ENCODE assay signal across 9 mouse cellular contexts in the genomic region with DNA sequence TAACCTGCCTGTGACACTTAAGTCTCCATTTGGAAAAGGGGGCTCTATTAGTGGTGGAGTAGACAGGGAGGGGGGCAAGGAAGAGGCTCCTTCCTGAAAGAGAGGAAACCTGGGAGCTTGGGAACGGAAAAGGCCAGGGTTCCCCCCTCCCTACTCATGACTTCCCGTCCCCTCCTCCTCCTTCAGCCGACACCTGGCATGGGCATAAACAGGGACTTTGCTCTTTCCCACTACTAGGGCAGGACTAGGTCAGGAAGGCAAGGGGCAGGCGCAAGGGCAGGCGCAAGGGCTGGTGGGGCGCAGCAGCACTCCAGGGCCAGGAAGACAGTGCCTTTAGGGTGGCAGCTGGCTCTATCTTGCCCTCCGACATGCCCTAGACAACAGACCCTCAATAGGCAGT. TPM values are rescaled to one million over a fixed set of nuclear protein-coding genes. Genes with fewer than 3 reads are reported as not detected.
A peak's percentile ranks its signal among the peaks of the same experiment; 100 is the strongest.
DNase-seq lines count a peak whose midpoint lies in the region; ATAC-seq and TF ChIP-seq lines count a peak whose summit lies in the region.
"Had no signal": no experiment of that assay in that cellular context is flagged by ENCODE, and none has a peak within 500 bp of the region (broad histone marks: within the 10 kb centered on the region; RNA-seq: fewer than 3 reads in every experiment).

No protein-coding gene starts in this region.

- peak overlapping the region; percentile 96 for H3K27ac ChIP-seq in gastrocnemius, adult 2 months
- no peak overlapping the region for H3K27ac ChIP-seq in forebrain, embryonic 13.5 days
- H3K27ac ChIP-seq in hindbrain, embryonic 14.5 days, result 0 out of 2 replicates have a peak overlapping the region, but pooled peaks have one; percentile 32
- peak overlapping the region; percentile 72 for H3K27ac ChIP-seq in neural tube, embryonic 15.5 days (replicated peaks)

- TF ChIP-seq CTCF in gastrocnemius, adult 2 months (IDR thresholded peaks at IDR 0.05), result no peak

- H3K27me3 ChIP-seq in forebrain, embryonic 13.5 days, result peaks cover 47% of the 10 kb centered on the region
- H3K27me3 ChIP-seq in hindbrain, embryonic 14.5 days (ENCODE audit: control insufficient read depth, insufficient read depth, low read length), result peaks cover 29% of the 10 kb centered on the region
- peaks cover 15% of the 10 kb centered on the region for H3K27me3 ChIP-seq in neural tube, embryonic 15.5 days (replicated peaks)

- peak; percentile 72 for DNase-seq in gastrocnemius, adult 2 months
- DNase-seq in gastrocnemius, postnatal 4 days (ENCODE audit: low spot score in 2 of 2), result no peak
- no peak for DNase-seq in hindbrain, embryonic 14.5 days (ENCODE audit: low spot score)
- DNase-seq in liver, result peak; percentile 18
- DNase-seq in spleen, postnatal 4 days (ENCODE audit: low spot score in 2 of 2), result no peak
- no peak for DNase-seq in Muller cell, postnatal 12 days (ENCODE audit: inconsistent ontology term)

- ATAC-seq in forebrain, embryonic 13.5 days, result no peak
- no peak for ATAC-seq in hindbrain, embryonic 14.5 days (ENCODE audit: low FRiP score)
- ATAC-seq in neural tube, embryonic 15.5 days (ENCODE audit: low FRiP score), result no peak

- peaks cover 37% of the 10 kb centered on the region for H3K4me1 ChIP-seq in forebrain, embryonic 13.5 days
- H3K4me1 ChIP-seq in hindbrain, embryonic 14.5 days (replicated peaks; ENCODE audit: control insufficient read depth, insufficient read depth, low read length), result peaks cover 28% of the 10 kb centered on the region
- peaks cover 43% of the 10 kb centered on the region for H3K4me1 ChIP-seq in neural tube, embryonic 15.5 days

- no peaks in the 10 kb centered on the region for H3K9me3 ChIP-seq in forebrain, embryonic 13.5 days (replicated peaks)
- no peaks in the 10 kb centered on the region for H3K9me3 ChIP-seq in hindbrain, embryonic 14.5 days (ENCODE audit: control insufficient read depth, low read length)
- no peaks in the 10 kb centered on the region for H3K9me3 ChIP-seq in neural tube, embryonic 15.5 days (replicated peaks)

- no peaks in the 10 kb centered on the region for H3K36me3 ChIP-seq in forebrain, embryonic 13.5 days (ENCODE audit: poor library complexity, severe bottlenecking)
- H3K36me3 ChIP-seq in hindbrain, embryonic 14.5 days (replicated peaks; ENCODE audit: control insufficient read depth, insufficient read depth), result no peaks in the 10 kb centered on the region
- no peaks in the 10 kb centered on the region for H3K36me3 ChIP-seq in neural tube, embryonic 15.5 days

- H3K9ac ChIP-seq in forebrain, embryonic 13.5 days, result peak overlapping the region; percentile 34; the same call in 1 of the 2 replicates
- H3K9ac ChIP-seq in hindbrain, embryonic 14.5 days, result peak overlapping the region; percentile 24; the same call in 1 of the 2 replicates
- H3K9ac ChIP-seq in neural tube, embryonic 15.5 days (replicated peaks), result no peak overlapping the region

- intact Hi-C loops in gastrocnemius, adult 2 months (cut with DNase I), result no loop called here

- WGBS in forebrain, embryonic 13.5 days, result 79% methylated on average over 7 of the region's 7 CpGs
- 77% methylated on average over 7 of the region's 7 CpGs for WGBS in hindbrain, embryonic 14.5 days
- 53% methylated on average over 7 of the region's 7 CpGs for WGBS in neural tube, embryonic 15.5 days

- H3K4me3 ChIP-seq in gastrocnemius, adult 2 months, result peak overlapping the region; percentile 85
- peak overlapping the region; percentile 49; the same call in 1 of the 2 replicates for H3K4me3 ChIP-seq in forebrain, embryonic 13.5 days
- H3K4me3 ChIP-seq in hindbrain, embryonic 14.5 days (replicated peaks; ENCODE audit: low read length), result peak overlapping the region; percentile 46
- peak overlapping the region; percentile 44; the same call in 1 of the 2 replicates for H3K4me3 ChIP-seq in neural tube, embryonic 15.5 days (replicated peaks)

- H3K4me2 ChIP-seq in forebrain, embryonic 13.5 days, result peak overlapping the region; percentile 95
- H3K4me2 ChIP-seq in hindbrain, embryonic 14.5 days (replicated peaks), result peak overlapping the region; percentile 95
- H3K4me2 ChIP-seq in neural tube, embryonic 15.5 days, result peak overlapping the region; percentile 89

RNA-seq across cellular contexts. Expression of a gene that starts 2.8 kb away (rescaled TPM):
- total RNA-seq in gastrocnemius, adult 2 months (2021), result 10 to 100 TPM in 1 of 2 experiments, 1 to 10 TPM in 1; 7.9 to 13.1 TPM
- 10 to 100 TPM; 20.4 to 21.8 TPM for total RNA-seq in gastrocnemius, postnatal 4 days (2021)
- polyA plus RNA-seq in forebrain, embryonic 13.5 days (2015; fragmentation: Nextera tagmentation; extraction: Ambion mirVana), result 9.5 and 10.9 TPM in 2 replicates
- polyA plus RNA-seq in hindbrain, embryonic 14.5 days (2014; fragmentation: Nextera tagmentation; extraction: Ambion mirVana), result 9.4 and 10.8 TPM in 2 replicates
- polyA plus RNA-seq in neural tube, embryonic 15.5 days (2015; fragmentation: Nextera tagmentation; extraction: Ambion mirVana), result 9.7 and 16.5 TPM in 2 replicates
- total RNA-seq: common myeloid progenitor, adult 5-6 weeks had no signal

RNA-seq across cellular contexts. Expression of a gene that starts 7.7 kb away (rescaled TPM):
- total RNA-seq in gastrocnemius, adult 2 months (2021), result 1 to 10 TPM; 8.9 to 9.7 TPM
- 10 to 100 TPM; 31.7 to 37.7 TPM for total RNA-seq in gastrocnemius, postnatal 4 days (2021)
- polyA plus RNA-seq in forebrain, embryonic 13.5 days (2015; fragmentation: Nextera tagmentation; extraction: Ambion mirVana), result 25.8 and 32.7 TPM in 2 replicates
- 36.0 and 38.8 TPM in 2 replicates for polyA plus RNA-seq in hindbrain, embryonic 14.5 days (2014; fragmentation: Nextera tagmentation; extraction: Ambion mirVana)
- 40.9 and 49.3 TPM in 2 replicates for polyA plus RNA-seq in neural tube, embryonic 15.5 days (2015; fragmentation: Nextera tagmentation; extraction: Ambion mirVana)

RNA-seq across cellular contexts. Expression of a gene that starts 18.9 kb away (rescaled TPM):
- total RNA-seq in gastrocnemius, adult 2 months (2021), result 10 to 100 TPM; 16.4 to 26.9 TPM
- 10 to 100 TPM; 61.2 to 62.8 TPM for total RNA-seq in gastrocnemius, postnatal 4 days (2021)
- 100 and 106 TPM in 2 replicates for polyA plus RNA-seq in forebrain, embryonic 13.5 days (2015; fragmentation: Nextera tagmentation; extraction: Ambion mirVana)
- polyA plus RNA-seq in hindbrain, embryonic 14.5 days (2014; fragmentation: Nextera tagmentation; extraction: Ambion mirVana), result 80.7 and 94.4 TPM in 2 replicates
- 85.0 and 95.8 TPM in 2 replicates for polyA plus RNA-seq in neural tube, embryonic 15.5 days (2015; fragmentation: Nextera tagmentation; extraction: Ambion mirVana)

RNA-seq across cellular contexts. Expression of a gene that starts 32.0 kb away (rescaled TPM):
- under 1 TPM; 0.18 to 0.50 TPM for total RNA-seq in gastrocnemius, adult 2 months (2021)
- under 1 TPM; 0.73 to 0.83 TPM for total RNA-seq in gastrocnemius, postnatal 4 days (2021)
- polyA plus RNA-seq in forebrain, embryonic 13.5 days (2015; fragmentation: Nextera tagmentation; extraction: Ambion mirVana), result 36.6 and 43.2 TPM in 2 replicates
- polyA plus RNA-seq in hindbrain, embryonic 14.5 days (2014; fragmentation: Nextera tagmentation; extraction: Ambion mirVana), result 65.8 and 66.5 TPM in 2 replicates
- polyA plus RNA-seq in neural tube, embryonic 15.5 days (2015; fragmentation: Nextera tagmentation; extraction: Ambion mirVana), result 63.0 and 76.6 TPM in 2 replicates

RNA-seq across cellular contexts. Expression of a gene that starts 32.3 kb away (rescaled TPM):
- 10 to 100 TPM; 62.9 to 79.7 TPM for total RNA-seq in gastrocnemius, adult 2 months (2021)
- total RNA-seq in gastrocnemius, postnatal 4 days (2021), result 100 to 1,000 TPM in 1 of 2 experiments, 10 to 100 TPM in 1; 99.9 to 117 TPM
- polyA plus RNA-seq in forebrain, embryonic 13.5 days (2015; fragmentation: Nextera tagmentation; extraction: Ambion mirVana), result 221 and 237 TPM in 2 replicates
- polyA plus RNA-seq in hindbrain, embryonic 14.5 days (2014; fragmentation: Nextera tagmentation; extraction: Ambion mirVana), result 209 and 224 TPM in 2 replicates
- polyA plus RNA-seq in neural tube, embryonic 15.5 days (2015; fragmentation: Nextera tagmentation; extraction: Ambion mirVana), result 221 and 222 TPM in 2 replicates

Comparison
In these comparisons a context has a peak if more than half of its experiments do, and no peak if none do; other contexts are left out.
1. DNase-seq: peak in gastrocnemius, adult 2 months (single experiment) and liver (single experiment); none in gastrocnemius, postnatal 4 days (0 of 2), hindbrain, embryonic 14.5 days (single experiment), spleen, postnatal 4 days (0 of 2) and Muller cell, postnatal 12 days (single experiment).
2. Peak in every context shown above with its lines, with median percentiles within 50 percentile points of each other: H3K4me3 ChIP-seq and H3K4me2 ChIP-seq.